Mouse (Mus musculus): ENCODE measurements around the gene Serp2. TPM values are rescaled to one million over a fixed set of nuclear protein-coding genes. Genes with fewer than 3 reads are reported as not detected.

Gene Serp2
- polyA plus RNA-seq, 1 experiment from 2014 or later = 5.1 TPM

- WGBS = 96% methylated on average over 1 of the region's 1 CpGs
- 0 out of 2 replicates have a peak, but pooled peaks cover 3% of the 10 kb centered on the region for H3K4me1 ChIP-seq (ENCODE audit: insufficient read depth, low read depth, low read length)
- ATAC-seq = no peak
These were observed 73.0 kb downstream of the Serp2 start for GRCm38 (mm10) chr14:76483701-76484100.

More at GRCm38 (mm10) chr14:76483701-76484100, 73.0 kb downstream of the Serp2 start:
- no peak overlapping the region for H3K9ac ChIP-seq (replicated peaks; ENCODE audit: low read depth)
- no peaks in the 10 kb centered on the region for H3K27me3 ChIP-seq (replicated peaks; ENCODE audit: insufficient read depth, low read length)
- no peak overlapping the region for H3K4me3 ChIP-seq (ENCODE audit: low read depth, low read length)
- no peaks in the 10 kb centered on the region for H3K36me3 ChIP-seq (ENCODE audit: insufficient read depth, low read length)
- no peaks in the 10 kb centered on the region for H3K9me3 ChIP-seq (ENCODE audit: low read length)
- no peak overlapping the region for H3K27ac ChIP-seq (ENCODE audit: low read length)
- H3K4me2 ChIP-seq (replicated peaks; ENCODE audit: low read depth, low read length) = no peak overlapping the region
- no peak for TF ChIP-seq EP300 (IDR thresholded peaks at IDR 0.05)
- TF ChIP-seq CTCF (IDR thresholded peaks at IDR 0.05) = no peak
- DNase-seq (ENCODE audit: low spot score) = no peak

Other genes starting within 250 kb of the Serp2 start
- 534 and 635 TPM in 2 replicates for gene Tsc22d1, start 141.9 kb downstream of the Serp2 start, polyA plus RNA-seq (2015; fragmentation: Nextera tagmentation; extraction: Ambion mirVana)